Mouse (Mus musculus) C2C12 (cell line): ENCODE measurements around the gene Fam83c. TPM values are rescaled to one million over a fixed set of nuclear protein-coding genes. Genes with fewer than 3 reads are reported as not detected.

Source experiments
- H3K27me3 ChIP-seq: one replicate; pipeline ENCODE4 v1.6.1; 2011; ENCODE audit not compliant: control insufficient read depth, insufficient read depth, insufficient read length
- H3K36me3 ChIP-seq: one replicate; pipeline ENCODE4 v1.6.1; 2011; ENCODE audit not compliant: control insufficient read depth, insufficient read depth
- H3K4me3 ChIP-seq: one replicate; pipeline ENCODE4 v1.5.1; 2011; ENCODE audit warnings: mild to moderate bottlenecking, control low read depth; ENCODE audit not compliant: poor library complexity, insufficient read depth, severe bottlenecking
- H3K79me2 ChIP-seq: one replicate; pipeline ENCODE4 v1.6.1; 2011; ENCODE audit not compliant: control insufficient read depth, insufficient read depth
- H3K79me3 ChIP-seq: one replicate; pipeline ENCODE4 v1.6.1; 2011; ENCODE audit warnings: low read depth, control low read depth
- H3ac ChIP-seq: one replicate; pipeline ENCODE3; 2011; ENCODE audit warnings: low read depth; ENCODE audit not compliant: control insufficient read depth, insufficient read length
- CEBPB ChIP-seq: IDR thresholded peaks from one replicate; pipeline ENCODE4 v1.6.1; 2011; ENCODE audit warnings: low read depth, mild to moderate bottlenecking, control low read depth, moderate library complexity
- CTCF ChIP-seq: IDR thresholded peaks from one replicate; pipeline ENCODE4 v1.5.1; 2011; ENCODE audit not compliant: control insufficient read depth, insufficient read depth, insufficient read length
- FOSL1 ChIP-seq: IDR thresholded peaks from one replicate; pipeline ENCODE4 v1.8.0; 2011; ENCODE audit warnings: mild to moderate bottlenecking, low read length; ENCODE audit not compliant: poor library complexity, insufficient read depth, severe bottlenecking
- MAX ChIP-seq: IDR thresholded peaks from one replicate; pipeline ENCODE4 v1.6.1; 2011; ENCODE audit warnings: mild to moderate bottlenecking, control low read depth
- MYOD1 ChIP-seq: IDR thresholded peaks from one replicate; pipeline ENCODE4 v1.6.1; 2011; ENCODE audit warnings: low read depth; ENCODE audit not compliant: control insufficient read depth, insufficient read length
- MYOG ChIP-seq: IDR thresholded peaks from one replicate; pipeline ENCODE4 v1.6.1; 2011; ENCODE audit not compliant: control insufficient read depth, insufficient read length; ENCODE audit errors: extremely low read depth
- USF1 ChIP-seq: IDR thresholded peaks from one replicate; pipeline ENCODE4 v1.6.1; 2011; ENCODE audit warnings: low read depth, mild to moderate bottlenecking, control low read depth, moderate library complexity
- polyA plus RNA-seq: library from polyadenylated mRNA; unstranded; fragments of >200 nt; fragmentation: generic; extraction: Trizol; gene quantifications from one replicate; pipeline ENCODE4 v1.2.1, GENCODE M21; 2012; ENCODE audit warnings: missing spikeins

Fam83c gene
- polyA plus RNA-seq, 1 experiment: 0.02 TPM

DNA sequence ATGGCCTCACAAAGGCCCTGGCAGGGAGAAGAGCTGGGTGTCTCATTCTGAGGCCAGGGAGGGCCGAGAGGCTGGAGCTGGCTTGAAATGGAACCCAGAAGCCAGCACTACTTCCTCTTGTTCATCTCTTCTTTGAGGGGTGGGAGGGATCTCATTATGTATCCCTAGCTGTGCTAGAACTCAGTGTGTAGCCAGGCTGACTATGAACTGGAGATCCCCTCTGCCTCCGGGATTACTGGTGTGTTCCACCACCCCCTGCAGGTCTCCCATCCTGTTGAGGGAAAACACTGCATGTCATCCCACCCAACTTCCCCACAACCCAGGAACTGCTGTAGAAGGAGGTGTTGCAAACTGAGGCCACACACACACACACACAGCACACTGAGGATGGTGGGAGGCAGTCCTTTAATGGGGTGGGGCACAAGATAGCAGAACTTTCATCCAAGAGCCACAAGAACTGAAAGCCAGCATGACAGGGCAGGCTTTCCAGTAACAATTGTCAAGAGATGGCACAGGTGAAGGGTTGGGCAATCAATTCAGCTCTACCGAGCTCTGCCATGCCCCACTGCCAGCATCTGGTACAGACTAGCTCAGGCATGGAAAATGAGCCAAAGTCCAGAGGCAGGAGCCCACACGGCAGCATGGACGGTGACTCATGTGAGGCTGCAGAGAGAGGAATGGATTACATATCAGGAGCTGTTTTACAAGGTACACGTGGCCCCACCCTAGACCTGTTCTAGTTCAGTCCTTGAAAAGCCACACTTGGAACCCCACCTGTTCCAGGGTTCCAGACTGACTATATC lies 15.0 kb downstream of the Fam83c start:
- Histone ChIP-seq H3K4me3 (no peak overlapping the region), H3K79me2 (peaks cover 60% of the 10 kb centered on the region), H3ac (peak overlapping the region; percentile 26), H3K36me3 (peaks cover 59% of the 10 kb centered on the region), H3K79me3 (peaks cover 31% of the 10 kb centered on the region), H3K27me3 (no peaks in the 10 kb centered on the region)
- TF ChIP-seq CTCF: no peak
- no peak for TF ChIP-seq USF1
- TF ChIP-seq CEBPB: peak; percentile 49
- TF ChIP-seq MAX: peak; percentile 45

DNA sequence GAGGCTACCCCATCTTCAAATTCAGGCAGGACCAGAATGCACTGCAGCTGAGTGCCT lies 15.4 kb downstream of the Fam83c start, which contains the start of gene BC029722:
TSS of gene BC029722 (minus strand) at position 35 of the 57 bp plus-strand sequence.
- Histone ChIP-seq H3K79me2 (peaks cover 56% of the 10 kb centered on the region), H3K36me3 (peaks cover 55% of the 10 kb centered on the region), H3K27me3 (no peaks in the 10 kb centered on the region), H3K79me3 (peaks cover 29% of the 10 kb centered on the region), H3ac (peak within 1 kb of the TSS; percentile 96), H3K4me3 (peak within 1 kb of the TSS; percentile 54)
- TF ChIP-seq MYOD1: no peak

DNA sequence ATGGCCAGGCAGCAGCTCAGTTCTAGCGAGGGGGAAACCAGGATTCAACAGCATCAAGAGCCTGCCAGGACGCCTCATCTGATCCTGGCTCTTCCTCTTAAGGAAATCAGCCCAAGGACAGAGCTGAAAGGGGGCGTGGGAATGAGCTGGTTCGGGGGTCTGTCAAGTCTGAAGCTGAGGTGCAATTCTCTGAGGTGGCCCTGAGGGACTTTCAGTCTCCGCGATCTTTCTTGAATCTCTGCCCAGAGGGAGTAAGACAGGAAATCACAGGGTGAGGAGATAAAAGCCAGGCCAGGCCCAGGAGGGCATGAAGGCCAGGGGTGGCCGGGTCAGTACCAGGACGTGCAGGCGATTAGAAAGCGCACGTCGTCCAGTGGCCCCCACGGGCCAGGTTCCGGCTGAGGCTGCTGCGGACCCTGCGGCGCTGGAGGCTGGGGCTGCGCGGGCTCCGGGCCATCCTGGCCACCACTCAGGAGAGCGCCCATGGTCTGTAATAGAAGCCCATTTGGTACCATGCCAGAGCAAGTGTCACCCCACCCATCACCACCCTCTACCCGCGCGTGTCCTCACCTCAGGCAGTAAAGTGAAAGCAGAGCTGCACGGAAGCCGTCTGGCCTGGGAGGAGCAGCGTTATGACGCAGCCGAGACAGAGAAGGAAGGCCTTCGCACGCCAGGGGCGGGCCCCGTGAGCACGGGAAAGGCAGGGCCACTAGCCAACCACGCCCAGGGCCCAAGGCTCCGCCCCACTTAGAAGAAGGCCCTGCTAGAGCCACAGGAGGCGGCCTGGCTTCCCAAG lies 15.9 kb downstream of the Fam83c start:
- TF ChIP-seq MYOD1: no peak
- peak; percentile 84 for TF ChIP-seq MAX

DNA sequence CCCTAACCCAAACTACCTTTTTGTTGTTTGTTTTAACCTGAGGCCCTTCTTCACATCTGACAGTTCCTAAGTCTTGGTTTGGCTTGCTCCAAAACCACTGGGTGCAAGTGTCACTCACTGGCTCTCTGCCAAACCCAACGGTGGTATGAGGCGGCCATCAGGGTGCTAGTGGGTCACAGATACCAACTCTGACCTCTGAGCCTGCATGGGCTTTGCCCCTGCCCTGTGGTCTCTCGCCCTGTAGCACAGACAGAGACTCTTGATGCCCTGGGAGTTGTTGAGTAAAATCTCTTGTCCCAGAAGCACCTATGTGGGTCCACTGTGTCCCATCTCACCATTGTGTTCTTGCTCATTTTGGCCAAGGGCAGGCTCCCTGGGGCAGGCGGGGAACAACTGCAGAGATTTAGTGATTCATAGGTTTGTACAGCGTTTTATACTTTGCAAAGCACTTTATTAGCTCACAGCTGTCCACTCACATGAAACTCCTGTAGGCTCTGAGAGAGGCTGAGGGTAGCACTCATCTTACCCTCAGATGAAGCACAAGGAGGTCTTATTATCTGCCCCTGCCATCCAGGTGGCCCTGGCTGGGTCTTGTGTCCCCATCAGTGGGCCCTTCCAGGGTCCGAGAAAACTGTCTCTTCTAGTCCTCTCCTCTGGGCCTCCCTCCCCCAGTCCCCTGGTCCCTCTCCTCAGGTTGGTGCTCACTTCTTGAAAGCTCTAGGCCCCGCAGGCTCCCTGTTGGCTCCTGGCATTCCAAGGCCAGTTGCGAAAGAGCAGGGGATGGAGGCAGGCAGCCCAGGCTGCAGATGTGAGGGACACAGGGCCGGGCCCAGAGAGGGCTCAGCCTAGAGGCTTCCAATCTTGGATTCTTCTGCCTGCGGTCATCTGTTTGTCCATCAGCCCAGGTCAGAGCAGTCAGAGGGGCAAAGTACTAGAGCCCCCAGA lies 17.1 kb downstream of the Fam83c start:
- Histone ChIP-seq H3K27me3 (no peaks in the 10 kb centered on the region), H3K79me3 (peaks cover 13% of the 10 kb centered on the region), H3K36me3 (peaks cover 38% of the 10 kb centered on the region), H3K4me3 (peak overlapping the region; percentile 54), H3ac (peak overlapping the region; percentile 10), H3K79me2 (peaks cover 40% of the 10 kb centered on the region)
- TF ChIP-seq MAX (no peak), CEBPB (peak; percentile 94)

More for the DNA sequence above, 15.9 kb downstream of the Fam83c start:
- Histone ChIP-seq H3ac (peak overlapping the region; percentile 96), H3K79me3 (peaks cover 24% of the 10 kb centered on the region), H3K36me3 (peaks cover 50% of the 10 kb centered on the region), H3K4me3 (peak overlapping the region; percentile 54), H3K27me3 (no peaks in the 10 kb centered on the region), H3K79me2 (peaks cover 52% of the 10 kb centered on the region)

DNA sequence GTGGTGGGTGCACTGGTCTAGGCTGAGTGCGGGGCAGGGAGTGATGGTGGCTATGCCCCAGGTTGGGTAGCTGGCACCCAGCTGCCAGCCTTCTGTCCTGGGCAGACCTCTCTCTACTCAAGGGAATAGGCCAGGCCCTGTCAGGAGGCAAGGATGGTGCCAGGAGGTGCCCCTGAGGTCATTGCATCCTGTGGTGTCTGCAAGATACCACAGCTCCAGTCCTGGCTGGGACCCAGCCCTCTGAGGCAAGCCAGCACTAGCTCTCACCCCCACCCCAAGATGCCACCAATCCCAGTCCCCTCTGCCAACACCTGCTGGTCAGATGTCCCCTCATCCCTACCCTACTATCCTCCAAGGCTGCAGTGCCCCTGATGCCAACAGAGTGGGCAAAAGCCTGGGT lies 18.5 kb downstream of the Fam83c start:
- no peak overlapping the region for H3K4me3 ChIP-seq
- H3K79me3 ChIP-seq: peaks cover 6% of the 10 kb centered on the region
- H3ac ChIP-seq: no peak overlapping the region
- H3K36me3 ChIP-seq: peaks cover 24% of the 10 kb centered on the region
- peaks cover 26% of the 10 kb centered on the region for H3K79me2 ChIP-seq
- TF ChIP-seq MAX: no peak
- TF ChIP-seq MYOD1: no peak
- no peak for TF ChIP-seq USF1
- no peak for TF ChIP-seq CTCF
- no peak for TF ChIP-seq CEBPB
- TF ChIP-seq MYOG: no peak
- TF ChIP-seq FOSL1: no peak
- no peaks in the 10 kb centered on the region for H3K27me3 ChIP-seq

DNA sequence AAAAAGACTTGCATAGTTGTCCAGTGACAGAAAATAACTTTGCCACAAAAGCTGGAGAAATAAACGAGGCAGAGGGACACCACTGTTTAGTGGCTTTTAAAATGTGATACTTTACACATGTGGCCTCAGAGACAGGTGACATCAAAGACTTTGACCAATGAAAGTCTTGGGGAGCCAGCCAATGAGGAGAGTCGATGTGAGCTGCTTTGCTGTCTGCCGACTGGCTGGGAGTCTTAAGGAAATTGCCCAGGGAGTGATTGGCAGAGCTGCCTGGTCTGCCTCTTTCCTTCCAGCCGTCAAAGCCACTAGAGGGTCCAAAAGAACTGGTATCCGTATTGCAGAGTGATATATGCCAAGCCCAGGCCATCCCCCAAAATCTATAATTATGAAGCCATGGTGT lies 19.8 kb downstream of the Fam83c start:
- Histone ChIP-seq H3K79me3 (peaks cover 3% of the 10 kb centered on the region), H3K27me3 (no peaks in the 10 kb centered on the region), H3K4me3 (no peak overlapping the region), H3ac (no peak overlapping the region), H3K36me3 (peaks cover 11% of the 10 kb centered on the region), H3K79me2 (peaks cover 21% of the 10 kb centered on the region)
- TF ChIP-seq MYOD1: no peak
